Mouse (Mus musculus) left cerebral cortex, adult 18-20 months (tissue): ENCODE data around the gene Dlg2. TPM values are rescaled to one million over a fixed set of nuclear protein-coding genes. Genes with fewer than 3 reads are reported as not detected.

Experiments used
- DNase-seq, 2 experiments: peaks; one replicate each; pipeline ENCODE4 v3.0.0; 2021 to 2022; ENCODE audit warnings: low spot score in 2 of 2, mixed read lengths in 1 of 2
- total RNA-seq, 2 experiments: library from RNA; stranded (reverse); gene quantifications; 2 replicates each; pipeline ENCODE4 v1.2.3; 2021

Gene Dlg2
- total RNA-seq, 2 experiments from 2014 or later, result 256 to 276 TPM

GRCm38 (mm10) chr7:92247594-92247993 lies 1771.1 kb downstream of the Dlg2 start:
- no peak for DNase-seq

GRCm38 (mm10) chr7:92248619-92249018 lies 1772.1 kb downstream of the Dlg2 start:
- no peak for DNase-seq

- no peak for DNase-seq
These were observed 1781.7 kb downstream of the Dlg2 start for GRCm38 (mm10) chr7:92258148-92258547.

- no peak for DNase-seq
These were observed 1782.2 kb downstream of the Dlg2 start for GRCm38 (mm10) chr7:92258701-92259100.

GRCm38 (mm10) chr7:92264325-92264724 lies 1787.9 kb downstream of the Dlg2 start:
- no peak for DNase-seq

- DNase-seq, result no peak
These were observed 1788.5 kb downstream of the Dlg2 start for GRCm38 (mm10) chr7:92264964-92265363.

- DNase-seq, result no peak
These were observed 1798.9 kb downstream of the Dlg2 start for GRCm38 (mm10) chr7:92275353-92275752.

GRCm38 (mm10) chr7:92277629-92278028 lies 1801.2 kb downstream of the Dlg2 start:
- peak; percentile 27 to 32 for DNase-seq

GRCm38 (mm10) chr7:92280925-92281324 lies 1804.5 kb downstream of the Dlg2 start:
- no peak for DNase-seq

GRCm38 (mm10) chr7:92287058-92287457 lies 1810.6 kb downstream of the Dlg2 start:
- DNase-seq, result no peak

GRCm38 (mm10) chr7:92288814-92289213 lies 1812.3 kb downstream of the Dlg2 start:
- DNase-seq, result peak in 1 of 2 experiments; percentile 19

GRCm38 (mm10) chr7:92292918-92293518 lies 1816.5 kb downstream of the Dlg2 start:
- no peak for DNase-seq

GRCm38 (mm10) chr7:92301046-92301445 lies 1824.6 kb downstream of the Dlg2 start:
- DNase-seq, result no peak

- DNase-seq, result no peak
These were observed 1831.2 kb downstream of the Dlg2 start for GRCm38 (mm10) chr7:92307634-92308033.

- no peak for DNase-seq
These were observed 1831.7 kb downstream of the Dlg2 start for GRCm38 (mm10) chr7:92308168-92308567.

GRCm38 (mm10) chr7:92316389-92316788 lies 1839.9 kb downstream of the Dlg2 start:
- no peak for DNase-seq

- DNase-seq, result no peak
These were observed 1843.0 kb downstream of the Dlg2 start for GRCm38 (mm10) chr7:92319469-92319868.

- no peak for DNase-seq
These were observed 1843.7 kb downstream of the Dlg2 start for GRCm38 (mm10) chr7:92320181-92320580.

GRCm38 (mm10) chr7:92321786-92322185 lies 1845.3 kb downstream of the Dlg2 start:
- DNase-seq, result no peak

- DNase-seq, result no peak
These were observed 1846.0 kb downstream of the Dlg2 start for GRCm38 (mm10) chr7:92322342-92323069.

- no peak for DNase-seq
These were observed 1847.2 kb downstream of the Dlg2 start for GRCm38 (mm10) chr7:92323710-92324109.

- no peak for DNase-seq
These were observed 1850.9 kb downstream of the Dlg2 start for GRCm38 (mm10) chr7:92327343-92327896.
